Mouse (Mus musculus) forebrain, embryonic 12.5 days (tissue): ENCODE measurements around the gene Olfr1299. TPM values are rescaled to one million over a fixed set of nuclear protein-coding genes. Genes with fewer than 3 reads are reported as not detected.

Experiments used
- ATAC-seq: fragments of 200-750 bp; cut with Nextera tagmentation; 2 replicates; pipeline ENCODE4 v1.8.0; 2017; ENCODE audit warnings: moderate TSS enrichment; ENCODE audit not compliant: low FRiP score
- H3K27ac ChIP-seq: fragments of 300-500 bp; sonication (generic); 2 replicates; pipeline ENCODE4 v1.5.1; 2016; ENCODE audit warnings: mild to moderate bottlenecking
- H3K27me3 ChIP-seq: fragments of 300-500 bp; sonication (generic); 2 replicates; pipeline ENCODE4 v1.6.1; 2016; ENCODE audit warnings: mild to moderate bottlenecking
- H3K36me3 ChIP-seq: fragments of 300-500 bp; sonication (generic); replicated peaks from 2 replicates; pipeline ENCODE4 v1.6.1; 2016; ENCODE audit warnings: mild to moderate bottlenecking
- H3K4me1 ChIP-seq: fragments of 300-500 bp; sonication (generic); 2 replicates; pipeline ENCODE4 v1.6.1; 2016
- H3K4me2 ChIP-seq: fragments of 300-500 bp; sonication (generic); 2 replicates; pipeline ENCODE4 v1.6.1; 2016; ENCODE audit warnings: mild to moderate bottlenecking, moderate library complexity
- H3K4me3 ChIP-seq: fragments of 300-500 bp; sonication (generic); replicated peaks from 2 replicates; pipeline ENCODE4 v1.5.1; 2016; ENCODE audit warnings: mild to moderate bottlenecking
- H3K9ac ChIP-seq: fragments of 300-500 bp; sonication (generic); 2 replicates; pipeline ENCODE4 v1.6.1; 2016; ENCODE audit warnings: mild to moderate bottlenecking
- H3K9me3 ChIP-seq: fragments of 300-500 bp; sonication (generic); 2 replicates; pipeline ENCODE4 v1.6.1; 2016
- WGBS: fragments of 180-500 bp; shearing (Covaris S2); methylation state at CpG from one replicate; pipeline ENCODE4 v1.1.7; 2016; 5-methylcytosine and 5-hydroxymethylcytosine counted together
- polyA plus RNA-seq: library from polyadenylated mRNA; unstranded; fragments of >200 nt; fragmentation: Nextera tagmentation; extraction: Ambion mirVana; gene quantifications from 2 replicates; pipeline ENCODE4 v1.2.1, GENCODE M21; 2016

Olfr1299 gene
- not detected in 2 replicates for polyA plus RNA-seq

DNA sequence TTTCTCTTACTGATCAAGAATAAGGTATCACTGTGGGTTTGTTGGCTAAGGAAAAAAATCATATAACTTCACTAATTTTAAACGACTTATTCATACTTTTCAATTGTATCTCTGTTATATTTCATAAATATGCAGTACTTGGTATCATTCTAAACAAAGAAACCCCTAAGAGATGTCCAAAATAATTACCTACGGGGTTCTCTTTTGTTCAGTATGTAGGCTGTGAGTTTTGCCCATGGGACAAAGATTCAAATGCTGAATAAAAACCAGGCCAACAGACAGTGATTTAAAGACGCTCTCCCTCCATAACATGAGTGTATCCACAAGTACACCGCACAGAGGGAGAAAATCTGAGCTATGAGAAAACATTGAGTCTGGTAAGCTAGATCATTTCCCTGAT, at the start of gene Olfr1299:
Gene Olfr1299, plus strand, starts transcription at position 301 of the 400 bp plus-strand sequence.
- no peak for ATAC-seq
- H3K27me3 ChIP-seq: no peaks in the 10 kb centered on the region
- H3K4me2 ChIP-seq: no peak within 1 kb of the TSS
- H3K27ac ChIP-seq: no peak within 1 kb of the TSS
- H3K36me3 ChIP-seq: no peaks in the 10 kb centered on the region
- H3K9me3 ChIP-seq: no peaks in the 10 kb centered on the region
- H3K9ac ChIP-seq: no peak within 1 kb of the TSS
- WGBS: 82% methylated on average over 4 of the region's 4 CpGs
- no peak within 1 kb of the TSS for H3K4me3 ChIP-seq
- no peaks in the 10 kb centered on the region for H3K4me1 ChIP-seq

DNA sequence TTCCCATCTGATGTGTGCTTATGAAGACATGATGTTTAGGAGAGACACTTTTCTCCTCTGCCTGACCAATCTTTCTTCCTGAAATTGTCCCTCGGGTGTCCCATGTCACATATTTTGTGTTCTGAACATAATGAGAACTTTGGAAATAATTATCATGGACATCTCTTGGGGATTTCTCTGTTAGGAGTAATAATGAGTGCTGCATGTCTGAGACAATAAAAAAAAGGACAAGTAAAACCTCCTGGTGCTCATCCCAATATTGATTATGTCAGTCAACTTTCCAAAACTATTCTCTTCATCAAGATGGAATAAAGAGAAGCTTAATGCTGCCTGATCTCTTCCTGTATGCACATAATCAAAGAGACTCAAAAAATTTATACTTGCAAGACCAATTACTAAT, 34.8 kb upstream of the Olfr1299 start, which contains the start of gene Olfr1297:
Gene Olfr1297, minus strand, starts transcription at position 101 of the 400 bp plus-strand sequence.
- no peak within 1 kb of the TSS for H3K4me2 ChIP-seq
- no peaks in the 10 kb centered on the region for H3K9me3 ChIP-seq
- H3K4me1 ChIP-seq: no peaks in the 10 kb centered on the region
- no peaks in the 10 kb centered on the region for H3K27me3 ChIP-seq
- H3K4me3 ChIP-seq: no peak within 1 kb of the TSS
- no peak within 1 kb of the TSS for H3K9ac ChIP-seq
- 75% methylated on average over 1 of the region's 1 CpGs for WGBS
- no peaks in the 10 kb centered on the region for H3K36me3 ChIP-seq
- H3K27ac ChIP-seq: no peak within 1 kb of the TSS
- ATAC-seq: no peak

DNA sequence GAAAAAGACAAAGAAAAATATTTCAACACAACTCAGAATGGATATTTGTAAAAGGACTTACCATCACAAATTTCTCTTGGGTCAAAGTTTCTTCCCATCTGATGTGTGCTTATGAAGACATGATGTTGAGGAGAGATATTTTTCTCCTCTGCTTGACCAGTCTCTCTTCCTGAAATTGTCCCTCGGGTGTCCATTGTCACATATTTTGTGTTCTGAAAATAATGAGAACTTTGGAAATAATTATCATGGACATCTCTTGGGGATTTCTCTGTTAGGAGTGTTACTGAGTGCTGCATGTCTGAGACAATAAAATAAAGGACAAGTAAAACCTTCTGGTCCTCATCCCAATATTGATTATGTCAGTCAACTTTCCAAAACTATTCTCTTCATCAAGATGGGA, 12.1 kb upstream of the Olfr1299 start, which contains the start of gene Olfr1298:
Gene Olfr1298, minus strand, starts transcription at position 101 of the 400 bp plus-strand sequence.
- no peaks in the 10 kb centered on the region for H3K4me1 ChIP-seq
- H3K9ac ChIP-seq: no peak within 1 kb of the TSS
- H3K4me2 ChIP-seq: no peak within 1 kb of the TSS
- 89% methylated on average over 1 of the region's 1 CpGs for WGBS
- no peaks in the 10 kb centered on the region for H3K36me3 ChIP-seq
- no peaks in the 10 kb centered on the region for H3K27me3 ChIP-seq
- no peaks in the 10 kb centered on the region for H3K9me3 ChIP-seq
- H3K4me3 ChIP-seq: no peak within 1 kb of the TSS
- H3K27ac ChIP-seq: no peak within 1 kb of the TSS
- no peak for ATAC-seq

Other genes starting within 250 kb of the Olfr1299 start
- gene Olfr1286, start 238.3 kb upstream of the Olfr1299 start, polyA plus RNA-seq: not detected in 2 replicates
- gene Olfr1287, start 212.3 kb upstream of the Olfr1299 start, polyA plus RNA-seq: not detected in 2 replicates
- not detected in 2 replicates for gene Olfr1288, start 187.3 kb upstream of the Olfr1299 start, polyA plus RNA-seq
- gene Olfr1289, start 180.6 kb upstream of the Olfr1299 start, polyA plus RNA-seq: not detected in 2 replicates
- gene Olfr1290, start 167.6 kb upstream of the Olfr1299 start, polyA plus RNA-seq: not detected in 2 replicates
- gene Olfr1291-ps1, start 164.2 kb upstream of the Olfr1299 start, polyA plus RNA-seq: not detected in 2 replicates
- gene Olfr1293-ps, start 136.2 kb upstream of the Olfr1299 start, polyA plus RNA-seq: not detected in 2 replicates
- not detected in 2 replicates for gene Olfr1294, start 121.1 kb upstream of the Olfr1299 start, polyA plus RNA-seq
- not detected in 2 replicates for gene Olfr1295, start 91.7 kb upstream of the Olfr1299 start, polyA plus RNA-seq
- gene Olfr1297, start 34.9 kb upstream of the Olfr1299 start, polyA plus RNA-seq: not detected in 2 replicates
- not detected in 2 replicates for gene Olfr1298, start 12.2 kb upstream of the Olfr1299 start, polyA plus RNA-seq
- gene Olfr1301, start 89.6 kb downstream of the Olfr1299 start, polyA plus RNA-seq: not detected in 2 replicates
- not detected in 2 replicates for gene Olfr1302, start 116.0 kb downstream of the Olfr1299 start, polyA plus RNA-seq
- not detected in 2 replicates for gene Olfr1303, start 158.9 kb downstream of the Olfr1299 start, polyA plus RNA-seq
- gene Olfr1305, start 215.7 kb downstream of the Olfr1299 start, polyA plus RNA-seq: not detected in 2 replicates